Mouse (Mus musculus) kidney, adult 18-20 months (tissue): ENCODE results near the gene H2al1m.
"Not testable (repeated sequence)": the region's sequence is repeated elsewhere in the genome, so short reads cannot be mapped to it uniquely, and the experiment has no call there.

Experiments used
- DNase-seq: peaks from one replicate; pipeline ENCODE4 v3.0.0; 2021

Gene H2al1m

DNA sequence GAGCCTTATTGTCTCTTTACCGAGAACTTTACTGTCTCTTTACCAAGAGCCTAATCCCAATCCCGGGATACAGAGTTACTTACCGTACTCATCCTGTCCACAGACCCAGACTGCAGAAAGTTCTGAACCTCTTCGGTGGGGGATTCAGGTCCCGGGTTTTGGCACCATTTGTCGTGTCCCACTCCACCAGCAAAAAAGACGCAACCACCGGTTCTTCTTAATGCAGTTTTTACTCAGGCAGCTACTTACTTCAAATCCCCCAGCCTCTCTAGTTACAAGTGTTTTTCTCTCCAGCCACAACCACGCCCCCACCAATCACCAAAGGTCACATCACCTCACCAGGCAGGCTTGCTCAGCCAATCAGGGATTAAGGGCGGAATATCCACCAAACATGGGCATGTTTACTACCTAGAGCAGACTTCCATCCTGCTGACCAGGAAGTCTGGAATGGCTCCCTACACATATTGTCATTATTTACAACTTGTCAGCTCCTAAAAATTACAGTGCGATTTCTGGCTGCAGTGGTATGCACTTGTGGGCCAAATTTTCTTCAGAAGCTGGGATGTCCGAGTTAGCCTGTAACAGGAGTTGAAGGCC, 48.9 kb downstream of the H2al1m start:
- not testable (repeated sequence) for DNase-seq

DNA sequence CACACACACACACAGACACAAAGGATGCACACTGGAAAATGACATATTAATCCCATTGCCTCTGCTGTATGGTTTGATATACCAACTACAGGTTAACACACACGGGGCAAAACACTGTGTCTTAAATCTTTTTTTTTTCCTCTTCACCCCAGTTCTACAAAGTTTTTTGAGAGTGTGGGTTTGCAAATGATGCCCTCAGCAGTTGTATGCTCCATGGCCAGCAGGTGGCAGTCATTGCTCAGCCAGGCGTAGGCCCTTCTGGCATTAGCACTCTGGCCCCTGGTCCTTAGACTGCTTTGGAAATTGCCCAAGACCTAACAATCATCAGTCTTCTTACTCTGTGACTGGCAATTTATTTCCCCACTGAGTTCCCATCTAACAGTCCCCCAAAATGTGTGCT, 49.5 kb downstream of the H2al1m start:
- peak; percentile 68 for DNase-seq
